Mouse (Mus musculus): ENCODE results near the gene Espl1. TPM values are rescaled to one million over a fixed set of nuclear protein-coding genes. Genes with fewer than 3 reads are reported as not detected.

Gene Espl1
- polyA plus RNA-seq, 1 experiment from 2014 or later = 28.0 TPM

DNA sequence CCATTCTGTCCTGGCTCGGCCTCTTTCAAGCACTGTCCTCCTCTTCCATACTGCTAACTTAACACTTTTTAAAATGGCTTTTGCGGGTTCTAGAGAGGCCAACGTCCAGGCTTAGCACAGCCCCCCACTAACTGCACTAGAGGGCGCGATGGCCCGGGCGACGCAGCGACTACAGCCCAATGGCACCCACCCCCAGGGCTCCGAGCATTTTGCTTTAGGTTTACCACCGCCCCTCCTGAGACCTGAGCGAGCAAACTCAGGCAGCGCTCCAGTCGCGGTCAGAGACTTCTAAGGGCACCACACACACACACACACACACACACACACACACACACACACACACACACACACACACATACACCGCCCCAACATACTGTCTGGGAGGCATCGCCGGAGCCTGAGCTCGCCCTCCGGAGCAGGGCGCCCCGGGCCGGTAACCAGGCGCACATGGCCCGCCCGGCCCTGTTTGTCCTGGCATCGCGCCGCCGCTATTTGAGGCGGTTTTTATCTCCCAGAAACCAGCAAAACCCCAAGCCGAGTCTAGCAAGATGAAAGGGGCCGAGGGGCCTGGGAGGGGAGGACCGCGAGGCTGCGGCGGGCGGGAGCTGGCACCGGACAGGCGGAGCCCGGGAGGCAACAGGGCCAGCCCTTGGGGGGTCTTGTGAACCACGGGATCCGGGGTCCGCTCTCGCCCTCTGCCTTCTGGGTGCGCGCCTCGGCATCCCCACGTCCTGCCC, 59.2 kb downstream of the Espl1 start:
- H3K27me3 ChIP-seq (replicated peaks; ENCODE audit: control insufficient read depth, insufficient read depth, low read length) = peaks cover 22% of the 10 kb centered on the region
- no peaks in the 10 kb centered on the region for H3K9me3 ChIP-seq (ENCODE audit: control insufficient read depth, low read length)
- peak overlapping the region; percentile 68 for H3K27ac ChIP-seq (ENCODE audit: low read depth)
- H3K9ac ChIP-seq (ENCODE audit: low read length) = peak overlapping the region; percentile 71
- H3K4me1 ChIP-seq (replicated peaks; ENCODE audit: control insufficient read depth, insufficient read depth, low read length) = peaks cover 20% of the 10 kb centered on the region
- peak; percentile 78 for DNase-seq (ENCODE audit: low spot score)
- peak overlapping the region; percentile 77 for H3K4me2 ChIP-seq (ENCODE audit: low read length)
- WGBS = under 1% methylated on average over 48 of the region's 49 CpGs
- H3K36me3 ChIP-seq (ENCODE audit: control insufficient read depth, insufficient read depth, low read length) = no peaks in the 10 kb centered on the region
- peak; percentile 64 for ATAC-seq (replicated peaks; ENCODE audit: low FRiP score, low TSS enrichment, low read depth)
- H3K4me3 ChIP-seq (ENCODE audit: low read depth, low read length) = peak overlapping the region; percentile 49

- peak; percentile 90 for DNase-seq (ENCODE audit: low spot score)
- peaks cover 22% of the 10 kb centered on the region for H3K27me3 ChIP-seq (replicated peaks; ENCODE audit: control insufficient read depth, insufficient read depth, low read length)
- peak overlapping the region; percentile 49 for H3K4me3 ChIP-seq (ENCODE audit: low read depth, low read length)
- H3K9ac ChIP-seq (ENCODE audit: low read length) = peak overlapping the region; percentile 71
- peaks cover 20% of the 10 kb centered on the region for H3K4me1 ChIP-seq (replicated peaks; ENCODE audit: control insufficient read depth, insufficient read depth, low read length)
- no peaks in the 10 kb centered on the region for H3K36me3 ChIP-seq (ENCODE audit: control insufficient read depth, insufficient read depth, low read length)
- peak; percentile 41 for ATAC-seq (replicated peaks; ENCODE audit: low FRiP score, low TSS enrichment, low read depth)
- peak overlapping the region; percentile 77 for H3K4me2 ChIP-seq (ENCODE audit: low read length)
- 4% methylated on average over 38 of the region's 38 CpGs for WGBS
- peak overlapping the region; percentile 68 for H3K27ac ChIP-seq (ENCODE audit: low read depth)
- no peaks in the 10 kb centered on the region for H3K9me3 ChIP-seq (ENCODE audit: control insufficient read depth, low read length)
These were observed 59.9 kb downstream of the Espl1 start for GRCm38 (mm10) chr15:102355871-102356441.

DNA sequence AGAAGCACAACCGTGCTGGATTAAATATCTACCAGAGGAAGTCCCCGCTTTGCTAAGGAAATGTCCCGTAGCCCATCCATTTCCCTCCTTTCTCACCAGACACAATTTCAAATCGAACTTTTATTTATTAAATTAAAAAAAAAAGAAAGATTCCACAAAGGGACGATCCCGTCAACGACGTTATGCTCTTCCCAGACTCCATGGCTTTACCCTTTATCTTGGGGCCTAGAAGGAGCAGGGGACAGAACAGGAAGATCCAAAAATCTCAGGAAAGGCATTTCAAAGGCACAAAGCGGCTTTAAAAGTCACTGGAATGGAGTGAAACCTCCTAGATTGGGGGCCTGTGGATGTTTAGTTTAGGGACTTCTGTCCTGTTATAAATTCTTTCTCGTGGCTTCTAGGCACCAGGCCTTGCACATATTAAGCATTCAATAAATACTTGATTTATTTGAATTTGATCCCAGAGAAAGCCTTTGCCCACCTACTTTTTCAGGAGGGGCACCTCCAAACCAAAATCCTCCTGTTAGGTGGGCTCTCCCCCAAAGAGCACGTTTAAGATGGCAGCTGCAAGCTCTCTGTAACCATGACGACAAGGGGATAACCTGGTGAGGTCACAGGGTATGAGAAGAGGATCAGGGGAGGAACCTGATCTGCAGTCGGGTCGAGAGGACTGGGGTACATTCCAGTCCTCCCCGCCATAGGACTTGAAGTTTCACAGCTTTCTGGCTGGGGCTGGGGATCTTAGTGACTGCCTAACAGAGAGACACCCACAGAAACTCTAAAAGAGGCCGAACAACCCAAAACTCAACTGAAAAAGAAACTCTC, 60.6 kb downstream of the Espl1 start:
- DNase-seq (ENCODE audit: low spot score) (no peak), ATAC-seq (replicated peaks; ENCODE audit: low FRiP score, low TSS enrichment, low read depth) (no peak)
- Histone ChIP-seq H3K9me3 (ENCODE audit: control insufficient read depth, low read length) (no peaks in the 10 kb centered on the region), H3K27me3 (replicated peaks; ENCODE audit: control insufficient read depth, insufficient read depth, low read length) (peaks cover 22% of the 10 kb centered on the region), H3K4me3 (ENCODE audit: low read depth, low read length) (peak overlapping the region; percentile 49; the same call in 1 of the 2 replicates), H3K4me2 (ENCODE audit: low read length) (peak overlapping the region; percentile 77), H3K9ac (ENCODE audit: low read length) (peak overlapping the region; percentile 71; the same call in 1 of the 2 replicates), H3K36me3 (ENCODE audit: control insufficient read depth, insufficient read depth, low read length) (no peaks in the 10 kb centered on the region), H3K4me1 (replicated peaks; ENCODE audit: control insufficient read depth, insufficient read depth, low read length) (peaks cover 16% of the 10 kb centered on the region), H3K27ac (ENCODE audit: low read depth) (peak overlapping the region; percentile 62)
- WGBS = 47% methylated on average over 16 of the region's 16 CpGs

DNA sequence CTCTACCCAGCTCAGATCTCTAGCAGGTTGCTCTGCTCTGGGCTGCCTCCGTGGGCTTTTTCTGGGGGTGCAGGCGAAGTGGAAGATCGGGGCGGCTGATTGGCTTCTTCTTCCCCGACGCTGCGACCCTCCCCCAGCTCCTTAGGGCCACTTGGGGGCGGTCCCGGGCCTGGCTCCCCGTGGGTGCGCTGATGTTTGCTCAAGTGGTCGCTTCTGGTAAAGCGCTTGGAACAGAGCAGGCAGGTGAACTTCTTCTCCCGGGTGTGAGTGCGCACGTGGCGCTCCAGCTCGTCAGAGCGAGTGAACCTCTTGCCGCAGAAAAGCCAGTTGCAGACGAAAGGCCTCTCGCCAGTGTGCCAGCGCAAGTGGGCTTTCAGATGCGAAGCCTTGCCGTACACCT, 62.1 kb downstream of the Espl1 start:
- H3K36me3 ChIP-seq (ENCODE audit: control insufficient read depth, insufficient read depth, low read length) = no peaks in the 10 kb centered on the region
- no peak for ATAC-seq (replicated peaks; ENCODE audit: low FRiP score, low TSS enrichment, low read depth)
- DNase-seq (ENCODE audit: low spot score) = no peak
- H3K4me2 ChIP-seq (ENCODE audit: low read length) = peak overlapping the region; percentile 38
- H3K4me1 ChIP-seq (replicated peaks; ENCODE audit: control insufficient read depth, insufficient read depth, low read length) = peaks cover 24% of the 10 kb centered on the region
- H3K9me3 ChIP-seq (ENCODE audit: control insufficient read depth, low read length) = no peaks in the 10 kb centered on the region
- H3K9ac ChIP-seq (ENCODE audit: low read length) = peak overlapping the region; percentile 3; the same call in 1 of the 2 replicates
- H3K27me3 ChIP-seq (replicated peaks; ENCODE audit: control insufficient read depth, insufficient read depth, low read length) = peaks cover 22% of the 10 kb centered on the region
- no peak overlapping the region for H3K27ac ChIP-seq (ENCODE audit: low read depth)
- 4% methylated on average over 25 of the region's 25 CpGs for WGBS
- H3K4me3 ChIP-seq (ENCODE audit: low read depth, low read length) = peak overlapping the region; percentile 11

DNA sequence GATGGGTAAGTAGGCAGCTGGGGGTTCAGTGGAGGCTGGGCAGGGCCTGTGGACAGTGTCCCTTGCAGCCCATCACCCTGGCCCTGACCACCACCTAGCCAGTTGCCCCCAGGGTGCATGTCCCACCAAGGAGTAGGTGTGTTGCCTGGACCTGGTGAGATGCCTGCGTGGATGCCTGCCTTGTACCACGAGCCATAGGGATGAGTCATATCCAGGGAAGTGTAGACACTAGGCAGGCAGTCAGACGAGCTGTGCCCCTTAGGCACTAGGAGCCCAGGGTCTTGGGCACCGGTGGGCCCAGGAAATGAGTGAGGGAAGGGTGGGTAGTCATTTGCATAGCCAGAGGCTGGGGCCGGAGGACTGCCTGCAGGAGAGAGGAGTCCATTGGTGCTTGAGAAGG, 62.8 kb downstream of the Espl1 start:
- Histone ChIP-seq H3K27ac (ENCODE audit: low read depth) (no peak overlapping the region), H3K9ac (ENCODE audit: low read length) (no peak overlapping the region), H3K4me1 (replicated peaks; ENCODE audit: control insufficient read depth, insufficient read depth, low read length) (peaks cover 24% of the 10 kb centered on the region), H3K9me3 (ENCODE audit: control insufficient read depth, low read length) (no peaks in the 10 kb centered on the region), H3K4me2 (ENCODE audit: low read length) (no peak overlapping the region), H3K27me3 (replicated peaks; ENCODE audit: control insufficient read depth, insufficient read depth, low read length) (peaks cover 22% of the 10 kb centered on the region), H3K4me3 (ENCODE audit: low read depth, low read length) (no peak overlapping the region), H3K36me3 (ENCODE audit: control insufficient read depth, insufficient read depth, low read length) (no peaks in the 10 kb centered on the region)
- ATAC-seq (replicated peaks; ENCODE audit: low FRiP score, low TSS enrichment, low read depth) (no peak), DNase-seq (ENCODE audit: low spot score) (no peak)
- 31% methylated on average over 5 of the region's 5 CpGs for WGBS

DNA sequence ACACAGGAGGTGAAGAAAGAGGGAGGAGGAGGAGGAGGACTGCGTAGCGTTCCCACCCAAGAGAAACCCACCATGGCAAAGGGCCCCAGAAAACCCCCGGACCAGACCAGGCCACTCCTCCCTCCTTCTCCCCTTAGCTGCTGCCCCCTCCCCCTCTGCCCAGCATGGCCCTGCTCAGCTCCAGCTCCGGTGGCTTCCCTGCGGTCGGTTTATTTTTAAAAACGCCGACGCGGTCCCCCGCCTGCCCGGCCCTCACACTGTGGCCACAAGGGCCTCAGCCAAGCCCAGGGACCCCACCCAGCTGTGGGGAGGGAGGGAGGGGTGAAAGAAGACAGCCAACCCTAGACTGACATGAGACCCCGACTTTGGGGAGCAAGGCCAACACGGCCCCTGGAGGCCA, 66.6 kb downstream of the Espl1 start:
- H3K4me3 ChIP-seq (ENCODE audit: low read depth, low read length) = no peak overlapping the region
- ATAC-seq (replicated peaks; ENCODE audit: low FRiP score, low TSS enrichment, low read depth) (no peak), DNase-seq (ENCODE audit: low spot score) (no peak)
- WGBS = 12% methylated on average over 13 of the region's 14 CpGs
- H3K27me3 ChIP-seq (replicated peaks; ENCODE audit: control insufficient read depth, insufficient read depth, low read length) = peaks cover 15% of the 10 kb centered on the region
- peak overlapping the region; percentile 41 for H3K9ac ChIP-seq (ENCODE audit: low read length)
- 0 out of 2 replicates have a peak overlapping the region, but pooled peaks have one; percentile 7 for H3K27ac ChIP-seq (ENCODE audit: low read depth)
- H3K4me1 ChIP-seq (replicated peaks; ENCODE audit: control insufficient read depth, insufficient read depth, low read length) = peaks cover 14% of the 10 kb centered on the region
- H3K4me2 ChIP-seq (ENCODE audit: low read length) = peak overlapping the region; percentile 45
- H3K36me3 ChIP-seq (ENCODE audit: control insufficient read depth, insufficient read depth, low read length) = no peaks in the 10 kb centered on the region
- H3K9me3 ChIP-seq (ENCODE audit: control insufficient read depth, low read length) = no peaks in the 10 kb centered on the region

- peaks cover 7% of the 10 kb centered on the region for H3K4me1 ChIP-seq (replicated peaks; ENCODE audit: control insufficient read depth, insufficient read depth, low read length)
- 0 out of 2 replicates have a peak, but pooled peaks cover 3% of the 10 kb centered on the region for H3K27me3 ChIP-seq (replicated peaks; ENCODE audit: control insufficient read depth, insufficient read depth, low read length)
- WGBS = 100% methylated on average over 1 of the region's 1 CpGs
These were observed 68.6 kb downstream of the Espl1 start for GRCm38 (mm10) chr15:102364678-102365077.

DNA sequence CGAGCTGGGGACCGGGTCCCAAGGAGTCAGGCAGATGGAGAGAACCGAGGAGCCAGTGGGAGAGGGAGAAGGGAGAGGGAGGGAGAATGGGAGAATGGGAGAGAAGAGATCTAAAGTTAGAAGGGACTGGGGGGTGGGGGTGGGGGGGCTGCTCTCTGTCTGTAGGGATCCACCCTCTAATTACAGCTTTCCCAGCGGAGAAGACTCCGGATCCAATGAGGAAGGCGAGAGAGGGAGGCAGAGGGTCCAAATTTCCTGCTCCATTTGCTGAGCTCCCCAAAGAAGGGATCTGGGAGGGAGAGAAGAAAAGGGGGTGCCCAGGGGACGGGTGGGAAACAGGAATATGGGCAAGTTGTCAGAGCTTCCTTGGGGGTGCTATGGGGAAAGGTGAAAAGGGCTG, 70.2 kb downstream of the Espl1 start:
- ATAC-seq (replicated peaks; ENCODE audit: low FRiP score, low TSS enrichment, low read depth) = no peak
- no peak for DNase-seq (ENCODE audit: low spot score)
- Histone ChIP-seq H3K9ac (ENCODE audit: low read length) (no peak overlapping the region), H3K27ac (ENCODE audit: low read depth) (no peak overlapping the region), H3K4me1 (replicated peaks; ENCODE audit: control insufficient read depth, insufficient read depth, low read length) (peaks cover 20% of the 10 kb centered on the region), H3K36me3 (ENCODE audit: control insufficient read depth, insufficient read depth, low read length) (no peaks in the 10 kb centered on the region), H3K4me3 (ENCODE audit: low read depth, low read length) (no peak overlapping the region), H3K4me2 (ENCODE audit: low read length) (peak overlapping the region; percentile 45), H3K27me3 (replicated peaks; ENCODE audit: control insufficient read depth, insufficient read depth, low read length) (0 out of 2 replicates have a peak, but pooled peaks cover 3% of the 10 kb centered on the region), H3K9me3 (ENCODE audit: control insufficient read depth, low read length) (no peaks in the 10 kb centered on the region)
- WGBS = 11% methylated on average over 7 of the region's 7 CpGs

More at GRCm38 (mm10) chr15:102364678-102365077, 68.6 kb downstream of the Espl1 start:
- no peak overlapping the region for H3K4me2 ChIP-seq (ENCODE audit: low read length)
- no peaks in the 10 kb centered on the region for H3K36me3 ChIP-seq (ENCODE audit: control insufficient read depth, insufficient read depth, low read length)
- H3K9ac ChIP-seq (ENCODE audit: low read length) = no peak overlapping the region
- no peak overlapping the region for H3K27ac ChIP-seq (ENCODE audit: low read depth)
- ATAC-seq (replicated peaks; ENCODE audit: low FRiP score, low TSS enrichment, low read depth) (no peak), DNase-seq (ENCODE audit: low spot score) (no peak)
- no peaks in the 10 kb centered on the region for H3K9me3 ChIP-seq (ENCODE audit: control insufficient read depth, low read length)
- H3K4me3 ChIP-seq (ENCODE audit: low read depth, low read length) = no peak overlapping the region

Measured in intestine, embryonic 14.5 days (tissue).